Mouse (Mus musculus): ENCODE results near the gene Gm17349. TPM values are rescaled to one million over a fixed set of nuclear protein-coding genes. Genes with fewer than 3 reads are reported as not detected.
A peak's percentile ranks its signal among the peaks of the same experiment; 100 is the strongest.

Gene Gm17349
- total and polyA plus RNA-seq, 2 experiments from 2014 or later: not detected

- H3K4me3 ChIP-seq (ENCODE audit: low read depth, low read length): no peak overlapping the region
- DNase-seq (ENCODE audit: low spot score) (no peak), ATAC-seq (ENCODE audit: low FRiP score) (no peak)
- 66% methylated on average over 13 of the region's 13 CpGs for WGBS
- TF ChIP-seq CTCF (IDR thresholded peaks at IDR 0.05): no peak
- H3K9me3 ChIP-seq (ENCODE audit: low read length): no peaks in the 10 kb centered on the region
- no peaks in the 10 kb centered on the region for H3K4me1 ChIP-seq (ENCODE audit: insufficient read depth, low read length)
- H3K27ac ChIP-seq (ENCODE audit: low read depth, low read length): no peak overlapping the region
- H3K9ac ChIP-seq (replicated peaks; ENCODE audit: low read length, poor library complexity, severe bottlenecking): no peak overlapping the region
- H3K4me2 ChIP-seq (ENCODE audit: low read depth, low read length, poor library complexity, severe bottlenecking): no peak overlapping the region
- H3K36me3 ChIP-seq (ENCODE audit: insufficient read depth, low read length): peaks cover 62% of the 10 kb centered on the region
- H3K27me3 ChIP-seq (ENCODE audit: insufficient read depth, low read length): no peaks in the 10 kb centered on the region
Observed at GRCm38 (mm10) chr15:99712666-99713559, 7.6 kb upstream of the Gm17349 start.

DNA sequence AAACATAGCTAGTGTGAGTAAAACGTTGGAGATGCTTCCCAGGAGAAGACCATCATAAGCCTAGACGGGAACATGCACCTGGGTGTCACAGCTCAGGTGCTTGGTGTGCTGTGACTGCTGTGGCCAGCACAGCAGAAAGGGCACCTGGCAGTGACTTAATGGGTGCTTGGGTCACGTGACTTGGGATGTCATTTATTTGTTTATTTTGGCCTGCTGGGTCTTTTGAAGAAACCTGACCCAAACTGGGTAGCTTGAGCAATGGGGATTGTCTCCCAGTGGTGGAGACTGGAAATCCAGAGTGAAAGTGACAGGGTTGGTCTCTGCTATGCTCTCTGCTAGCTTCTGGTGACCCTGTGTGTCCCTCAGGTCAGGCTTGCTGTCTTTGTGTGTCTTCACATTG lies 6.2 kb upstream of the Gm17349 start:
- H3K27me3 ChIP-seq (ENCODE audit: insufficient read depth, low read length): no peaks in the 10 kb centered on the region
- H3K4me1 ChIP-seq (ENCODE audit: insufficient read depth, low read length): no peaks in the 10 kb centered on the region
- ATAC-seq (ENCODE audit: low FRiP score): no peak
- no peak overlapping the region for H3K4me3 ChIP-seq (ENCODE audit: low read depth, low read length)
- no peak overlapping the region for H3K4me2 ChIP-seq (ENCODE audit: low read depth, low read length, poor library complexity, severe bottlenecking)
- TF ChIP-seq CTCF (IDR thresholded peaks at IDR 0.05): no peak
- no peak overlapping the region for H3K27ac ChIP-seq (ENCODE audit: low read depth, low read length)
- peaks cover 68% of the 10 kb centered on the region for H3K36me3 ChIP-seq (ENCODE audit: insufficient read depth, low read length)
- no peak for DNase-seq (ENCODE audit: low spot score)
- WGBS: 83% methylated on average over 3 of the region's 3 CpGs
- H3K9me3 ChIP-seq (ENCODE audit: low read length): no peaks in the 10 kb centered on the region
- no peak overlapping the region for H3K9ac ChIP-seq (replicated peaks; ENCODE audit: low read length, poor library complexity, severe bottlenecking)

DNA sequence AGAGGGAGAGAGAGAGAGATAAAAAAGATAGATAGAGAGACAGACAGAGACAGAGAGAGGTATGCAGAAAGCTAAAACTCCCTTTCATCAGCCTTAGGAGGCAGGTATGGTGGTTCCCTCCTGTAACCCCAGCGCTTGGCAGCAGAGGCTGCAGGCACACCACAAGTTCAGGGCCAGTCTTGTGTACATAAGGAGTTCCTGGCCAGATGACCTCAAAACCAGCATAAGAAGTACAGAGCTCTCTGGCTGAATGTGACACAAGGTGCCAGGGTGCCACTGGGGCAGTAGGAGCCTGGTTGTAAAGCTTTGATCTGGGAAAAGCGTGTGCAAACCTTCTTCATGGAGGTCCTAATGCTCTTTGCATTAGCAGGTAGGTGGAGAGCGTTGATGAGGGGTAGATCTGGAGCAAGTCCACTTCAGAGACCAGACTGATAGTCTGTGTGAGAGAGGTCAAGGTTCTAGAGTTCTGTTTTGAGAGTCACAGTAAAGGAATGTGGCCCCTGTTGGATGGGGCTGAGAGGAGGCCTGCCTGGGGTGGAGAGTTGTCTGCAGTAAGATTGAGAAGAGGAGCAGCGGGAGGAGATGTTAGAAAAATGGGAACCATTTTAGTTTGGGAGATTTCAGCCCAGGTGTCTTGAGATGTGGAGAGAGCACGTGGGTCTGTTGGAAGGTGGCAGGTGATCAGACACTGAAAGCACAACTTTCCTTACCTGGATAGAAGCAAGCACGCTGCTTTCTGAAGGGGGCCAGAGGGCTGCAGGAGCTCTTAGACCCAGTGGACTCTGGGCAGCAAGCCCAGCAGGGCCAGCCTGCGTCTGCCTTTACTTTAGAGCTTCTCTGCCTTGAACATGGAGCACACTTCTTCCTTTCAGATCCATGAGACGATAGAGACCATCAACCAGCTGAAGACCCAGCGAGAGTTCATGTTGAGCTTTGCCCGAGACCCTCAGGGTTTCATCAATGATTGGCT lies 5.2 kb upstream of the Gm17349 start:
- ATAC-seq (ENCODE audit: low FRiP score) (no peak), DNase-seq (ENCODE audit: low spot score) (no peak)
- no peak overlapping the region for H3K27ac ChIP-seq (ENCODE audit: low read depth, low read length)
- no peak overlapping the region for H3K4me2 ChIP-seq (ENCODE audit: low read depth, low read length, poor library complexity, severe bottlenecking)
- peaks cover 75% of the 10 kb centered on the region for H3K36me3 ChIP-seq (ENCODE audit: insufficient read depth, low read length)
- H3K9me3 ChIP-seq (ENCODE audit: low read length): no peaks in the 10 kb centered on the region
- H3K27me3 ChIP-seq (ENCODE audit: insufficient read depth, low read length): no peaks in the 10 kb centered on the region
- no peak for TF ChIP-seq CTCF (IDR thresholded peaks at IDR 0.05)
- no peak overlapping the region for H3K4me3 ChIP-seq (ENCODE audit: low read depth, low read length)
- WGBS: 92% methylated on average over 10 of the region's 10 CpGs
- H3K9ac ChIP-seq (replicated peaks; ENCODE audit: low read length, poor library complexity, severe bottlenecking): no peak overlapping the region
- H3K4me1 ChIP-seq (ENCODE audit: insufficient read depth, low read length): no peaks in the 10 kb centered on the region

GRCm38 (mm10) chr15:99708176-99708575 lies 2.9 kb upstream of the Gm17349 start:
- Histone ChIP-seq H3K9ac (replicated peaks; ENCODE audit: low read length, poor library complexity, severe bottlenecking) (no peak overlapping the region), H3K4me1 (ENCODE audit: insufficient read depth, low read length) (peaks cover 12% of the 10 kb centered on the region), H3K27ac (ENCODE audit: low read depth, low read length) (no peak overlapping the region), H3K9me3 (ENCODE audit: low read length) (no peaks in the 10 kb centered on the region), H3K4me3 (ENCODE audit: low read depth, low read length) (no peak overlapping the region), H3K4me2 (ENCODE audit: low read depth, low read length, poor library complexity, severe bottlenecking) (no peak overlapping the region), H3K27me3 (ENCODE audit: insufficient read depth, low read length) (no peaks in the 10 kb centered on the region), H3K36me3 (ENCODE audit: insufficient read depth, low read length) (peaks cover 64% of the 10 kb centered on the region)
- DNase-seq (ENCODE audit: low spot score) (no peak), ATAC-seq (ENCODE audit: low FRiP score) (no peak)
- no peak for TF ChIP-seq CTCF (IDR thresholded peaks at IDR 0.05)
- WGBS: 93% methylated on average over 13 of the region's 13 CpGs

DNA sequence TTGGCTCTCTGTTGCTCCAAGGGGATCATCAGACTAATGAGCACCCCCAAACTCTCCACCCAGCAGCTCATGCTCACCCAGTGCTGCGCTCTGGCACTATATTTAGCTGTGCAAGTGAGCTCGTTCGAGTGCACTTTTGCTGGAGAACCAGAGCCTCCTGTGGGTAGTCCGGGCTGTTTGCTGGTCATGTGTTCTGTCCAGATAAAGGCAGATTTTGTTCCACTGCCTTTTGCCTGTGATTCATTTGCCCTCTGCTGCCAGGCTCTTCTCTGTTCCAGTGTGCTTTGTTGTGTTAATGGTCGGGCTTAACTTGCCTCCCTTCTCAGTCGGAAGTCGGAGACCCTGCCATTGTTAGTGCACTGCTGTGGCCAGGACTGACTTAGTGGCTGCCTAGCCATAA lies 409 bp downstream of the Gm17349 start:
- Histone ChIP-seq H3K4me1 (ENCODE audit: insufficient read depth, low read length) (peaks cover 15% of the 10 kb centered on the region), H3K27me3 (ENCODE audit: insufficient read depth, low read length) (no peaks in the 10 kb centered on the region), H3K27ac (ENCODE audit: low read depth, low read length) (0 out of 2 replicates have a peak overlapping the region, but pooled peaks have one; percentile 19), H3K36me3 (ENCODE audit: insufficient read depth, low read length) (peaks cover 32% of the 10 kb centered on the region), H3K4me2 (ENCODE audit: low read depth, low read length, poor library complexity, severe bottlenecking) (peak overlapping the region; percentile 84), H3K9ac (replicated peaks; ENCODE audit: low read length, poor library complexity, severe bottlenecking) (no peak overlapping the region), H3K9me3 (ENCODE audit: low read length) (no peaks in the 10 kb centered on the region), H3K4me3 (ENCODE audit: low read depth, low read length) (no peak overlapping the region)
- DNase-seq (ENCODE audit: low spot score) (peak; percentile 24), ATAC-seq (ENCODE audit: low FRiP score) (no peak)
- 20% methylated on average over 7 of the region's 7 CpGs for WGBS
- TF ChIP-seq CTCF (IDR thresholded peaks at IDR 0.05): no peak

Data from midbrain, postnatal 0 days (tissue).